Mouse (Mus musculus): Measurements from ENCODE around the gene Lama2.

GRCm38 (mm10) chr10:27664391-27664790, 44.8 kb upstream of the Lama2 start:
- TF ChIP-seq GATA1 (IDR thresholded peaks at IDR 0.05; ENCODE audit: low read length) (no peak), TAL1 (IDR thresholded peaks at IDR 0.05; ENCODE audit: low read length) (no peak)
